Mouse (Mus musculus) ES-E14 (cell line): ENCODE results near the gene Exd2. TPM values are rescaled to one million over a fixed set of nuclear protein-coding genes. Genes with fewer than 3 reads are reported as not detected.

ENCODE experiments used
- DNase-seq: peaks from one replicate; pipeline ENCODE4 v3.0.0-alpha.2; 2013; ENCODE audit warnings: low read depth, low spot score
- H3K27ac ChIP-seq: 2 replicates; pipeline ENCODE4 v1.5.1; 2012; ENCODE audit warnings: low read depth, mild to moderate bottlenecking, low read length, moderate library complexity, mixed read lengths; ENCODE audit not compliant: poor library complexity, insufficient read depth, severe bottlenecking
- H3K36me3 ChIP-seq: 2 replicates; pipeline ENCODE4 v1.6.1; 2012; ENCODE audit warnings: mild to moderate bottlenecking, low read length, moderate library complexity, mixed read lengths; ENCODE audit not compliant: control insufficient read depth, poor library complexity, insufficient read depth, severe bottlenecking
- H3K4me1 ChIP-seq, 2 experiments: fragments of 150-350 bp in 1 of 2; sonication (generic) in 1 of 2; 2 replicates each; pipeline ENCODE4 v1.6.1; 2012; ENCODE audit warnings: low read length in 2 of 2, mild to moderate bottlenecking in 1 of 2, mixed read lengths in 1 of 2; ENCODE audit not compliant: control insufficient read depth in 2 of 2, insufficient read depth in 2 of 2, poor library complexity in 1 of 2
- H3K4me3 ChIP-seq, 2 experiments: fragments of 150-350 bp in 1 of 2; sonication (generic) in 1 of 2; 2 replicates each; pipeline ENCODE4 v1.5.1; 2012; ENCODE audit warnings: low read length in 2 of 2, low read depth in 1 of 2, mild to moderate bottlenecking in 1 of 2, mixed read lengths in 1 of 2; ENCODE audit not compliant: insufficient read depth in 1 of 2, poor library complexity in 1 of 2, severe bottlenecking in 1 of 2
- H3K9ac ChIP-seq: 2 replicates; pipeline ENCODE4 v1.6.1; 2012; ENCODE audit warnings: low read depth, mild to moderate bottlenecking, low read length, mixed read lengths; ENCODE audit not compliant: poor library complexity, insufficient read depth, severe bottlenecking
- H3K9me3 ChIP-seq: fragments of 150-350 bp; sonication (generic); 2 replicates; pipeline ENCODE4 v1.6.1; 2012; ENCODE audit warnings: low read depth, mild to moderate bottlenecking, low read length; ENCODE audit not compliant: control insufficient read depth, insufficient read depth
- CHD2 ChIP-seq: IDR thresholded peaks from 2 replicates; pipeline ENCODE4 v1.6.1; 2014; ENCODE audit warnings: mild to moderate bottlenecking, low read depth, low read length, inconsistent platforms
- HCFC1 ChIP-seq: IDR thresholded peaks from 2 replicates; pipeline ENCODE4 v1.6.1; 2012; ENCODE audit warnings: low read length, inconsistent platforms, borderline replicate concordance; ENCODE audit not compliant: insufficient read depth
- MAFK ChIP-seq: IDR thresholded peaks from 2 replicates; pipeline ENCODE4 v1.6.1; 2014; ENCODE audit warnings: mild to moderate bottlenecking, low read depth, low read length, inconsistent platforms; ENCODE audit not compliant: insufficient read depth
- ZC3H11A ChIP-seq: IDR thresholded peaks from 2 replicates; pipeline ENCODE4 v1.6.1; 2012; ENCODE audit warnings: low read depth, mild to moderate bottlenecking, inconsistent platforms, low read length, borderline replicate concordance
- ZNF384 ChIP-seq: IDR thresholded peaks from 2 replicates; pipeline ENCODE4 v1.6.1; 2012; ENCODE audit warnings: low read depth, low read length, inconsistent platforms
- in situ Hi-C, 2 experiments: fragments of 600-800 bp; cut with MboI; formaldehyde crosslinking; loops; one replicate each; pipeline ENCODE4 v1.15.1; 2025; ENCODE audit warnings: low sequenced_read_pairs in 2 of 2, inconsistent platforms in 1 of 2; ENCODE audit not compliant: unreplicated experiment in 2 of 2
- total RNA-seq: library from RNA; depleted of rRNA; stranded (reverse); fragments of 300-350 nt; gene quantifications from 2 replicates; pipeline ENCODE4 v1.2.3, GENCODE M21; 2012

Gene Exd2
- total RNA-seq, 1 experiment = 34.8 TPM

- no peaks in the 10 kb centered on the region for H3K36me3 ChIP-seq
- DNase-seq = no peak
- no peak overlapping the region for H3K4me3 ChIP-seq
- no peak overlapping the region for H3K9ac ChIP-seq
- in situ Hi-C loops = no loop called here
- H3K4me1 ChIP-seq = no peaks in the 10 kb centered on the region
- no peak overlapping the region for H3K27ac ChIP-seq
- no peak for TF ChIP-seq CHD2
- no peaks in the 10 kb centered on the region for H3K9me3 ChIP-seq
These were observed 41.8 kb downstream of the Exd2 start for GRCm38 (mm10) chr12:80504718-80505117.

GRCm38 (mm10) chr12:80507041-80507745 is 44.3 kb downstream of the Exd2 start:
- Histone ChIP-seq H3K36me3 (no peaks in the 10 kb centered on the region), H3K4me3 (no peak overlapping the region), H3K9ac (no peak overlapping the region), H3K4me1 (no peaks in the 10 kb centered on the region), H3K9me3 (no peaks in the 10 kb centered on the region), H3K27ac (no peak overlapping the region)
- no peak for DNase-seq
- no peak for TF ChIP-seq ZC3H11A
- no peak for TF ChIP-seq HCFC1
- TF ChIP-seq CHD2 = no peak
- TF ChIP-seq MAFK = no peak
- TF ChIP-seq ZNF384 = no peak
- in situ Hi-C loops = no loop called here

GRCm38 (mm10) chr12:80517977-80518376 is 55.1 kb downstream of the Exd2 start, which contains the start of gene Galnt16:
Gene Galnt16 (plus strand): TSS chr12:80518277.
- peak within 1 kb of the TSS; percentile 65 for H3K9ac ChIP-seq
- peaks cover 0 to 2% of the 10 kb centered on the region in 2 experiments; a peak in 1 of 4 replicates for H3K4me1 ChIP-seq
- no peaks in the 10 kb centered on the region for H3K36me3 ChIP-seq
- TF ChIP-seq MAFK = no peak
- TF ChIP-seq ZNF384 = no peak
- TF ChIP-seq CHD2 = no peak
- no peak for TF ChIP-seq HCFC1
- no peak for TF ChIP-seq ZC3H11A
- no peaks in the 10 kb centered on the region for H3K9me3 ChIP-seq
- no peak within 1 kb of the TSS for H3K27ac ChIP-seq
- DNase-seq = no peak
- in situ Hi-C loops = no loop called here
- H3K4me3 ChIP-seq = peak within 1 kb of the TSS; percentile 80 to 87

- Histone ChIP-seq H3K9me3 (no peaks in the 10 kb centered on the region), H3K27ac (no peak overlapping the region), H3K36me3 (no peaks in the 10 kb centered on the region), H3K4me3 (peak overlapping the region; percentile 80 to 87), H3K4me1 (peaks cover 0 to 2% of the 10 kb centered on the region in 2 experiments; a peak in 1 of 4 replicates), H3K9ac (peak overlapping the region; percentile 62)
- TF ChIP-seq CHD2 = no peak
- TF ChIP-seq ZNF384 = no peak
- no peak for TF ChIP-seq MAFK
- TF ChIP-seq HCFC1 = no peak
- TF ChIP-seq ZC3H11A = no peak
- DNase-seq = peak; percentile 33
- in situ Hi-C loops = no loop called here
These were observed 55.5 kb downstream of the Exd2 start for GRCm38 (mm10) chr12:80518393-80518756.
